Mouse (Mus musculus) right cerebral cortex, postnatal 36 days (tissue): Measurements from ENCODE around the gene Ipmk.

Experiments
- DNase-seq, 2 experiments: peaks; one replicate each; pipeline ENCODE4 v3.0.0; 2022; ENCODE audit warnings: low spot score in 2 of 2, mixed read lengths in 1 of 2

Gene Ipmk

GRCm38 (mm10) chr10:71340195-71340594 lies 7.4 kb upstream of the Ipmk start:
- no peak for DNase-seq

- no peak for DNase-seq
These were observed 6.3 kb upstream of the Ipmk start for GRCm38 (mm10) chr10:71341290-71341689.

GRCm38 (mm10) chr10:71342030-71342805 lies 5.3 kb upstream of the Ipmk start:
- DNase-seq, result no peak

- no peak for DNase-seq
These were observed 4.4 kb upstream of the Ipmk start for GRCm38 (mm10) chr10:71343130-71343529.

- DNase-seq, result no peak
These were observed 3.8 kb upstream of the Ipmk start for GRCm38 (mm10) chr10:71343567-71344265.

- DNase-seq, result peak; percentile 91
These were observed 2.9 kb upstream of the Ipmk start, which contains the start of gene Cisd1 for GRCm38 (mm10) chr10:71344579-71345143. Gene Cisd1, minus strand, starts transcription at chr10:71344954.

- no peak for DNase-seq
These were observed 1.5 kb upstream of the Ipmk start for GRCm38 (mm10) chr10:71346106-71346505.

- DNase-seq, result peak in 1 of 2 experiments; percentile 19
These were observed 648 bp upstream of the Ipmk start for GRCm38 (mm10) chr10:71346722-71347508.

GRCm38 (mm10) chr10:71347964-71348636 lies 537 bp downstream of the Ipmk start:
- no peak for DNase-seq

GRCm38 (mm10) chr10:71348637-71349280 lies 1.2 kb downstream of the Ipmk start:
- DNase-seq, result no peak

- no peak for DNase-seq
These were observed 1.7 kb downstream of the Ipmk start for GRCm38 (mm10) chr10:71349290-71349689.

GRCm38 (mm10) chr10:71351301-71351700 lies 3.7 kb downstream of the Ipmk start:
- DNase-seq, result no peak

- DNase-seq, result no peak
These were observed 6.3 kb downstream of the Ipmk start for GRCm38 (mm10) chr10:71353850-71354249.

- no peak for DNase-seq
These were observed 7.4 kb downstream of the Ipmk start for GRCm38 (mm10) chr10:71354947-71355346.

- no peak for DNase-seq
These were observed 13.5 kb downstream of the Ipmk start for GRCm38 (mm10) chr10:71361044-71361443.

- DNase-seq, result no peak
These were observed 14.4 kb downstream of the Ipmk start for GRCm38 (mm10) chr10:71361836-71362562.

GRCm38 (mm10) chr10:71363440-71363839 lies 15.9 kb downstream of the Ipmk start:
- DNase-seq, result no peak

- no peak for DNase-seq
These were observed 16.3 kb downstream of the Ipmk start for GRCm38 (mm10) chr10:71363858-71364257.

- DNase-seq, result peak in 1 of 2 experiments; percentile 25
These were observed 20.8 kb downstream of the Ipmk start for GRCm38 (mm10) chr10:71368128-71368940.
